ENCODE assay signal across 21 mouse cellular contexts in the genomic region with DNA sequence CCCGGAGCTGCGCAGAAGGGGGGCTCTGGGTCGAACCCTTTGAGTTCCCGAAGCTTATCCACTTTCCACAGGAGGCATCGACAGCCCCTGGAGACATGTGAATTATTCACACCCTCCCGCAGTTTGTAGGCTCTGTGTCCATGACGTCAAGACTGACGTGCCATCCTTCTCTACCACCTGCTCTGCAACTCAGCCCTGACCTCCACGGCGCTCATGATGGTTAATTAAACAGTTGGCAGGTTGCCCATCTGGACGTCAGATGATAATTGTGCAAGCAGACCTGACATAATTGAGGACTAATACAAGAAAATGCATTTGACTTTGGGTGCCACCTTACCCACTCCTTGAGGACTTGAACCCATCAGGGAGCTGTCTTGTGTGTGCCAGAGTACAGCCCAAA.
DNase-seq lines count a peak whose midpoint lies in the region; ATAC-seq and TF ChIP-seq lines count a peak whose summit lies in the region.
"Had no signal": no experiment of that assay in that cellular context is flagged by ENCODE, and none has a peak within 500 bp of the region (broad histone marks: within the 10 kb centered on the region; RNA-seq: fewer than 3 reads in every experiment).

No protein-coding gene starts in this region.

- H3K27me3 ChIP-seq in hindbrain, postnatal 0 days (ENCODE audit: insufficient read depth, low read length), result no peaks in the 10 kb centered on the region
- no peaks in the 10 kb centered on the region for H3K27me3 ChIP-seq in hindbrain, embryonic 12.5 days
- H3K27me3 ChIP-seq: liver, embryonic 12.5 days; midbrain, embryonic 12.5 days had no signal

- TF ChIP-seq CTCF in hindbrain, postnatal 0 days (IDR thresholded peaks at IDR 0.05; ENCODE audit: low read depth), result no peak

- peak; percentile 67 for DNase-seq in hindbrain, postnatal 0 days (ENCODE audit: low spot score)
- peak; percentile 50 for DNase-seq in cerebellum, adult 11-12 months
- DNase-seq in cerebellum, adult 9-11 months, result peak; percentile 61
- DNase-seq in retina, postnatal 7 days (ENCODE audit: low read depth, low spot score), result peak; percentile 20
- DNase-seq in spleen, postnatal 14 days (ENCODE audit: low spot score in 2 of 2), result no peak
- DNase-seq: adrenal gland, adult 2 months; gastrocnemius, postnatal 10 days; heart, adult 2 months; layer of hippocampus, postnatal 36 days; lung, embryonic 14.5 days; right cerebral cortex, postnatal 14 days; thymus, postnatal 14 days had no signal

- H3K4me3 ChIP-seq in hindbrain, postnatal 0 days (ENCODE audit: low read length), result no peak overlapping the region
- no peak overlapping the region for H3K4me3 ChIP-seq in hindbrain, embryonic 12.5 days
- H3K4me3 ChIP-seq: heart, adult 2 months; limb, embryonic 10.5 days; liver, embryonic 12.5 days; midbrain, embryonic 12.5 days had no signal

- H3K36me3 ChIP-seq in hindbrain, postnatal 0 days (ENCODE audit: insufficient read depth, low read length), result no peaks in the 10 kb centered on the region
- H3K36me3 ChIP-seq in hindbrain, embryonic 12.5 days, result no peaks in the 10 kb centered on the region
- H3K36me3 ChIP-seq: G1E; limb, embryonic 10.5 days; liver, embryonic 12.5 days; midbrain, embryonic 12.5 days had no signal

- no peak overlapping the region for H3K4me2 ChIP-seq in hindbrain, postnatal 0 days (ENCODE audit: low read depth, low read length)
- no peak overlapping the region for H3K4me2 ChIP-seq in hindbrain, embryonic 12.5 days (replicated peaks)
- H3K4me2 ChIP-seq: liver, embryonic 12.5 days; lung, embryonic 14.5 days; midbrain, embryonic 12.5 days had no signal

- H3K9me3 ChIP-seq in hindbrain, postnatal 0 days (ENCODE audit: low read length), result no peaks in the 10 kb centered on the region
- no peaks in the 10 kb centered on the region for H3K9me3 ChIP-seq in hindbrain, embryonic 12.5 days (replicated peaks)
- H3K9me3 ChIP-seq: G1E; limb, embryonic 10.5 days; liver, embryonic 12.5 days; midbrain, embryonic 12.5 days had no signal

- peak; percentile 51; the same call in 1 of the 2 replicates for ATAC-seq in hindbrain, postnatal 0 days
- no peak for ATAC-seq in hindbrain, embryonic 12.5 days (ENCODE audit: low FRiP score)
- no peak for ATAC-seq in activated CD4-positive, CD25-positive, alpha-beta regulatory T cell, adult 4 months
- ATAC-seq: CD4-positive, CD25-positive, alpha-beta regulatory T cell, adult 4 months; intestine, postnatal 0 days; liver, embryonic 12.5 days had no signal

- H3K27ac ChIP-seq in hindbrain, postnatal 0 days, result no peak overlapping the region
- no peak overlapping the region for H3K27ac ChIP-seq in hindbrain, embryonic 12.5 days
- H3K27ac ChIP-seq: heart, adult 2 months; liver, embryonic 12.5 days; macrophage; midbrain, embryonic 12.5 days had no signal

- no peak overlapping the region for H3K9ac ChIP-seq in hindbrain, postnatal 0 days (replicated peaks; ENCODE audit: low read length)
- no peak overlapping the region for H3K9ac ChIP-seq in hindbrain, embryonic 12.5 days
- H3K9ac ChIP-seq: liver, embryonic 12.5 days; lung, embryonic 14.5 days; midbrain, embryonic 12.5 days had no signal

- peaks cover 23% of the 10 kb centered on the region for H3K4me1 ChIP-seq in hindbrain, postnatal 0 days (ENCODE audit: insufficient read depth, low read length)
- H3K4me1 ChIP-seq in hindbrain, embryonic 12.5 days, result peaks cover 11% of the 10 kb centered on the region
- H3K4me1 ChIP-seq: liver, embryonic 12.5 days had no signal

- WGBS in hindbrain, postnatal 0 days, result 37% methylated on average over 11 of the region's 11 CpGs
- WGBS in hindbrain, embryonic 12.5 days, result 57% methylated on average over 11 of the region's 11 CpGs

Comparison
In these comparisons a context has a peak if more than half of its experiments do, and no peak if none do; other contexts are left out.
1. DNase-seq: peak in hindbrain, postnatal 0 days (single experiment), cerebellum, adult 11-12 months (single experiment), cerebellum, adult 9-11 months (single experiment) and retina, postnatal 7 days (single experiment); none in spleen, postnatal 14 days (0 of 2).